Mouse (Mus musculus) embryonic fibroblast, embryonic 13.5 days (primary cell): Measurements from ENCODE around the gene Rad51b.

Experiments
- CTCF ChIP-seq: IDR thresholded peaks from 2 replicates; pipeline ENCODE4 v1.5.1; 2011; ENCODE audit warnings: mild to moderate bottlenecking, control low read depth, low read length, moderate library complexity, borderline replicate concordance; ENCODE audit not compliant: insufficient read depth
- POLR2A ChIP-seq: IDR thresholded peaks from 2 replicates; pipeline ENCODE4 v1.6.1; 2011; ENCODE audit warnings: low read depth, mild to moderate bottlenecking, control low read depth, low read length, moderate library complexity

DNA sequence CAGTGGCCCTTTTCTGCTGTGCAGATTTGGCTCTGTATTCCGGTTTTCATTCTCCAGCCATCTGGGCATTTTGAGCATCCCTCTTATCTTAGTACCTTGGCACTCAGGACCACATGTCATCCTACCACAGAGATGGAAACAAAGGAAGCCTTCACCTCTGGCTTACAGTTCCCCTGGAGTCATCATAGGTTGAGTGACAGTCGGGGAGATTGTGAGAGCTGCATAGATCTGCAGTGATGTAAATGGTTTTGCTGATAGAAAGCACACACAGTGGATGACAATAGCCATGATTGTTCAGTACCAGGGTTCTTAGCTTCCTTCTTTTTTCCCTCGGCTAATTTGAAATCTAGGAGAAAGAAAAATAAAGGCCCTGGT lies 383.6 kb downstream of the Rad51b start:
- TF ChIP-seq POLR2A (no peak), CTCF (no peak)
